Mouse (Mus musculus) liver, embryonic 11.5 days (tissue): ENCODE data around the gene Sh3bp1. TPM values are rescaled to one million over a fixed set of nuclear protein-coding genes. Genes with fewer than 3 reads are reported as not detected.

Experiments
- ATAC-seq: fragments of 200-750 bp; cut with Nextera tagmentation; replicated peaks from 2 replicates; pipeline ENCODE4 v1.8.0; 2017; ENCODE audit warnings: moderate number of reproducible peaks, mild to moderate bottlenecking, moderate TSS enrichment, moderate library complexity; ENCODE audit not compliant: low FRiP score
- DNase-seq: peaks from one replicate; pipeline ENCODE4 v3.0.0-alpha.2; 2017; ENCODE audit warnings: low spot score
- H3K27ac ChIP-seq: fragments of 300-500 bp; sonication (generic); 2 replicates; pipeline ENCODE4 v1.5.1; 2014; ENCODE audit warnings: mild to moderate bottlenecking, low read depth, low read length, control low read depth
- H3K27me3 ChIP-seq: fragments of 300-500 bp; sonication (generic); replicated peaks from 2 replicates; pipeline ENCODE4 v1.6.1; 2014; ENCODE audit warnings: low read length, mixed read lengths; ENCODE audit not compliant: control insufficient read depth, insufficient read depth
- H3K36me3 ChIP-seq: fragments of 300-500 bp; sonication (generic); 2 replicates; pipeline ENCODE4 v1.6.1; 2014; ENCODE audit warnings: mild to moderate bottlenecking, low read length, moderate library complexity, mixed read lengths; ENCODE audit not compliant: control insufficient read depth, insufficient read depth
- H3K4me1 ChIP-seq: fragments of 300-500 bp; sonication (generic); replicated peaks from 2 replicates; pipeline ENCODE4 v1.6.1; 2014; ENCODE audit warnings: low read length, mixed read lengths; ENCODE audit not compliant: control insufficient read depth, insufficient read depth
- H3K4me2 ChIP-seq: fragments of 300-500 bp; sonication (generic); 2 replicates; pipeline ENCODE4 v1.6.1; 2014; ENCODE audit warnings: mild to moderate bottlenecking, control low read depth, moderate library complexity
- H3K4me3 ChIP-seq: fragments of 300-500 bp; sonication (generic); 2 replicates; pipeline ENCODE4 v1.5.1; 2014; ENCODE audit warnings: low read depth, low read length, control low read depth
- H3K9ac ChIP-seq: fragments of 300-500 bp; sonication (generic); 2 replicates; pipeline ENCODE4 v1.6.1; 2014; ENCODE audit warnings: low read depth, low read length, control low read depth
- H3K9me3 ChIP-seq: fragments of 300-500 bp; sonication (generic); 2 replicates; pipeline ENCODE4 v1.6.1; 2016; ENCODE audit warnings: low read length, inconsistent platforms, mixed read lengths; ENCODE audit not compliant: control insufficient read depth
- WGBS: fragments of 180-500 bp; shearing (Covaris S2); extraction: QIAGEN DNeasy Blood & Tissue Kit; methylation state at CpG from one replicate; pipeline ENCODE4 v1.1.7; 2014; 5-methylcytosine and 5-hydroxymethylcytosine counted together
- polyA plus RNA-seq: library from polyadenylated mRNA; unstranded; fragments of >200 nt; fragmentation: Nextera tagmentation; extraction: Ambion mirVana; gene quantifications from 2 replicates; pipeline ENCODE4 v1.2.1, GENCODE M21; 2014

Gene Sh3bp1
- polyA plus RNA-seq, 1 experiment from 2014 or later = 69.4 TPM

GRCm38 (mm10) chr15:78862280-78862679 is 37.3 kb upstream of the Sh3bp1 start:
- Histone ChIP-seq H3K4me2 (no peak overlapping the region), H3K4me1 (peaks cover 7% of the 10 kb centered on the region), H3K9ac (no peak overlapping the region), H3K36me3 (no peaks in the 10 kb centered on the region), H3K4me3 (no peak overlapping the region), H3K9me3 (no peaks in the 10 kb centered on the region), H3K27ac (no peak overlapping the region), H3K27me3 (no peaks in the 10 kb centered on the region)
- 75% methylated on average over 5 of the region's 5 CpGs for WGBS
- no peak for ATAC-seq
- no peak for DNase-seq

GRCm38 (mm10) chr15:78863154-78863553 is 36.4 kb upstream of the Sh3bp1 start:
- WGBS = 75% methylated on average over 2 of the region's 2 CpGs
- Histone ChIP-seq H3K4me2 (no peak overlapping the region), H3K36me3 (no peaks in the 10 kb centered on the region), H3K27ac (no peak overlapping the region), H3K9me3 (no peaks in the 10 kb centered on the region), H3K27me3 (no peaks in the 10 kb centered on the region), H3K4me1 (peaks cover 7% of the 10 kb centered on the region), H3K4me3 (no peak overlapping the region), H3K9ac (no peak overlapping the region)
- no peak for ATAC-seq
- no peak for DNase-seq

DNA sequence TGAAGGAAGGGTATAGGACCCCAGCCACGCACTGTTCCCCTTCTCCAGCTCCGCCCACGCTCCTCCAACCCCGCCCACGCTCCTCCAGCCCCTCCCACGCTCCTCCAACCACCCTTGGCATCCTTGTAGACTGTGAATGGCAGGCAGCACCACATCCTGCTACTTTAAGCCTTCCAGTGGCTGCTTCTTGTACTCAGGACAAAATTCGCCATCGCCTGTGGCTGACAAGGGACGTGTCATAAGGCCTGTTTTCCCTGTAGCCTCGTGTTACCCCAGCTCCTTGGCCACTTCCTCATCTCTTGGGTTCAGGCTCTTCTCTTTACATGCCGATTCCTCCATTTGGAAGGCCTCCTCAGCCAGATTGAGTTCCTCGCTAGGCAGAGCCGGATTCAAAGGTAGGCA is 35.7 kb upstream of the Sh3bp1 start:
- no peak for ATAC-seq
- Histone ChIP-seq H3K9ac (no peak overlapping the region), H3K4me3 (no peak overlapping the region), H3K9me3 (no peaks in the 10 kb centered on the region), H3K27me3 (no peaks in the 10 kb centered on the region), H3K4me1 (peaks cover 5% of the 10 kb centered on the region), H3K4me2 (no peak overlapping the region), H3K27ac (no peak overlapping the region), H3K36me3 (no peaks in the 10 kb centered on the region)
- 33% methylated on average over 13 of the region's 13 CpGs for WGBS
- no peak for DNase-seq

GRCm38 (mm10) chr15:78868398-78868797 is 31.2 kb upstream of the Sh3bp1 start:
- 49% methylated on average over 9 of the region's 9 CpGs for WGBS
- DNase-seq (no peak), ATAC-seq (no peak)
- Histone ChIP-seq H3K27ac (peak overlapping the region; percentile 66), H3K4me3 (no peak overlapping the region), H3K27me3 (no peaks in the 10 kb centered on the region), H3K36me3 (no peaks in the 10 kb centered on the region), H3K9me3 (no peaks in the 10 kb centered on the region), H3K4me2 (no peak overlapping the region), H3K9ac (no peak overlapping the region), H3K4me1 (no peaks in the 10 kb centered on the region; the same call in 1 of the 2 replicates)

DNA sequence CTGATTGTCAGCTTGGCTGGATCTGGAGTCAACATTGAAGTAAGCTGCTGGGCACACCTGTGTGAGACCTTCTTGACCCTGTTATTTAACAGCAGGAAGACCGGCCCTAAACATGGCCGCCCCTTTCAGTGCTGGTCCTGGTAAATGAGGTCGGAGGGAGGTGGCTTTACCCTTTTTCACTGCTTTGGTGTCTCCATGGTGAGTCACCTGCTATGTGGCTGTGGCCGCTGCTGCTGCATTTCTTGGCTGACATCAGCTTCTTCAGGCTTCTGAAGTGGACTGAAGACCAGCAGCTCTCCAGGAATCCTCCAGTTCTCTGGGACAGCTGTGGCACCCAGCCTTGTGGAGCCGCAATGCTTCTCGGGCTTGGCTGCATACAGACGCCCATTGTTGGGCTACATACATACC is 30.7 kb upstream of the Sh3bp1 start:
- no peaks in the 10 kb centered on the region for H3K36me3 ChIP-seq
- H3K4me2 ChIP-seq = no peak overlapping the region
- H3K27ac ChIP-seq = peak overlapping the region; percentile 66
- ATAC-seq (no peak), DNase-seq (no peak)
- H3K27me3 ChIP-seq = no peaks in the 10 kb centered on the region
- H3K4me1 ChIP-seq = no peaks in the 10 kb centered on the region; the same call in 1 of the 2 replicates
- 70% methylated on average over 7 of the region's 7 CpGs for WGBS
- no peak overlapping the region for H3K4me3 ChIP-seq
- no peak overlapping the region for H3K9ac ChIP-seq
- no peaks in the 10 kb centered on the region for H3K9me3 ChIP-seq

DNA sequence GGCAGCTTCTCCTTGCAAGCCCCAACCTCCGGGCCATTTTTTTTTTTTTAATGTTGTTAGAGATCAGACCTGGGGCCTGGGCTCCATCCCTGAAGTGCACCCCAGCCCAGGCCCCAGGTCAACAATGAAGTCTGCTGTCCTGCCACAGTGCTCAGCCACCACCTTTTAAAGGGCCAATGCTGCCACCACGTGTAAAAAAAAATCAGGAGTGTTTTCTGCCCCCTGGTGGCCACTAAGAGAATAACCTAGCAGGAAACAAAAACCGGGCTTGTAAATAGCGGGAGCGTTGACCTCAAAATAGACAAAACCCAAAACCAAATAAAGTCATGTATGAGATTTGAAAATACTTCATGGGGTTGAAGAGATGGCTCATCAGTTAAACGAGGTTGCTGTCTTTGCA is 29.8 kb upstream of the Sh3bp1 start:
- Histone ChIP-seq H3K27me3 (no peaks in the 10 kb centered on the region), H3K4me1 (no peaks in the 10 kb centered on the region), H3K36me3 (no peaks in the 10 kb centered on the region), H3K4me3 (no peak overlapping the region), H3K9ac (no peak overlapping the region), H3K9me3 (no peaks in the 10 kb centered on the region), H3K4me2 (no peak overlapping the region), H3K27ac (no peak overlapping the region)
- ATAC-seq (no peak), DNase-seq (no peak)
- 21% methylated on average over 6 of the region's 6 CpGs for WGBS

DNA sequence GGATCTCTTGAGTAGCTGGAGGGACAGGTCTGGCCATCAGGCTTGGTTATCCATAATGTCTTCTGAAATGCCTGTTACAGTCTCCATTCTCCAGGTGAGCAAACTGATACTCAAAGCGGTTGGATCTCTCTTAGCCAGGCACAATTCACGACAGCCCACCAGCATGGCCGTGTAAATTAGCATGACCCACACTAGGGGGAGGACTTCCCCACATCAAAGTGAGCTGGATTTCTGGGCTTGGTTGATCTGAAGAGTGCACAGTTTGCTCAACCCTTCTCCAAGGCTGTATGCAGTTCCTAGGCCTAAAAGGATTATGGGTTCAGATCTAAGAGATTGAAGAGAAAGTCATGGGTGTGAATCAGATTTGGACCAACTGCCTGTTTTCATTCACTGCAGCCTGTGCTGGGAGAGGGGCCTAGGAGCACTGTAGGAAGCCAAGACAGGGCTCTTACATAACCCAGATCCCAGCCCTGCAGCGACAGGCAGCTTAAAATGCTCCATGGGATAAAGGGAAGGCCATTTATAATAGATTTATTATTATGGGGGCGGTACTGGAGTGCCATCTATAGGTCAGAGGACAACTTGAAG is 27.5 kb upstream of the Sh3bp1 start:
- 64% methylated on average over 5 of the region's 5 CpGs for WGBS
- Histone ChIP-seq H3K27ac (no peak overlapping the region), H3K4me3 (no peak overlapping the region), H3K27me3 (no peaks in the 10 kb centered on the region), H3K9me3 (no peaks in the 10 kb centered on the region), H3K4me1 (peaks cover 10% of the 10 kb centered on the region), H3K36me3 (no peaks in the 10 kb centered on the region), H3K4me2 (no peak overlapping the region), H3K9ac (peak overlapping the region; percentile 9)
- DNase-seq (no peak), ATAC-seq (no peak)

GRCm38 (mm10) chr15:78873803-78874435 is 25.6 kb upstream of the Sh3bp1 start:
- Histone ChIP-seq H3K36me3 (no peaks in the 10 kb centered on the region), H3K9ac (no peak overlapping the region), H3K4me3 (no peak overlapping the region), H3K27me3 (no peaks in the 10 kb centered on the region), H3K4me2 (no peak overlapping the region), H3K27ac (no peak overlapping the region), H3K4me1 (peaks cover 15% of the 10 kb centered on the region), H3K9me3 (no peaks in the 10 kb centered on the region)
- no peak for DNase-seq
- ATAC-seq = no peak
- WGBS = 61% methylated on average over 13 of the region's 13 CpGs

GRCm38 (mm10) chr15:78874989-78875388 is 24.6 kb upstream of the Sh3bp1 start:
- no peak overlapping the region for H3K4me3 ChIP-seq
- peaks cover 21% of the 10 kb centered on the region for H3K4me1 ChIP-seq
- H3K4me2 ChIP-seq = no peak overlapping the region
- H3K27ac ChIP-seq = peak overlapping the region; percentile 95; the same call in 1 of the 2 replicates
- H3K9ac ChIP-seq = no peak overlapping the region
- no peaks in the 10 kb centered on the region for H3K9me3 ChIP-seq
- WGBS = 73% methylated on average over 8 of the region's 8 CpGs
- ATAC-seq (no peak), DNase-seq (no peak)
- no peaks in the 10 kb centered on the region for H3K27me3 ChIP-seq
- H3K36me3 ChIP-seq = peaks cover 2% of the 10 kb centered on the region; the same call in 1 of the 2 replicates
